Mouse (Mus musculus): ENCODE measurements around the gene Smim12.

GRCm38 (mm10) chr4:127242696-127243095 lies 888 bp upstream of the Smim12 start:
- TF ChIP-seq MYC (IDR thresholded peaks at IDR 0.05; ENCODE audit: low read depth, low read length) = no peak
- TF ChIP-seq USF1 (IDR thresholded peaks at IDR 0.05; ENCODE audit: low read depth, low read length) = no peak
- no peak for TF ChIP-seq CHD2 (IDR thresholded peaks at IDR 0.05; ENCODE audit: low read length)
- no peak for TF ChIP-seq CTCF (conservative IDR thresholded peaks at IDR 0.05 in 1 of 2, IDR thresholded peaks at IDR 0.05 in 1 of 2; ENCODE audit: low read depth in 2 of 2, low read length in 2 of 2)
- no peak for TF ChIP-seq EP300 (IDR thresholded peaks at IDR 0.05; ENCODE audit: low read length)

All from CH12.LX (cell line).